Mouse (Mus musculus): ENCODE measurements around the gene Ctns.

Ctns gene

DNA sequence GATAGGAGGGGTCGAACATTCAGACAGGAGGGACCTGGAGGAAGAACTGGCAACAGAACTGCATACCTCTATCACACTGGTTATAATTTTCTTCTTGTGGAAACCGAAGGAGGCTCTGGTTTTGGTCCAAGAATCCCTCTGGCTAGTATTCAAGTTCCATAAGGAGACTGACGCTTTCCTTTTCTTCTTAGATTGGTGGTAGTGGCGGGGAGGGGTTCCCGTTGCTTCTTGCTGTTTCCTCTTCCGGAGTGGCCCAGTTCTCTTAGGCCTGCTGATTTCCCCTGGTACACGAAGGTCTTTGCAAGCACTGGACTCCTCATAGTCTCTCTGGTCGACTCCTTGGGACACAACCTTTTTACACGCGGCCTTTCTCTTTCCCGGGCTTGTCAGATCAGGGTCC, 61.7 kb downstream of the Ctns start:
- peak; percentile 38 for DNase-seq

DNA sequence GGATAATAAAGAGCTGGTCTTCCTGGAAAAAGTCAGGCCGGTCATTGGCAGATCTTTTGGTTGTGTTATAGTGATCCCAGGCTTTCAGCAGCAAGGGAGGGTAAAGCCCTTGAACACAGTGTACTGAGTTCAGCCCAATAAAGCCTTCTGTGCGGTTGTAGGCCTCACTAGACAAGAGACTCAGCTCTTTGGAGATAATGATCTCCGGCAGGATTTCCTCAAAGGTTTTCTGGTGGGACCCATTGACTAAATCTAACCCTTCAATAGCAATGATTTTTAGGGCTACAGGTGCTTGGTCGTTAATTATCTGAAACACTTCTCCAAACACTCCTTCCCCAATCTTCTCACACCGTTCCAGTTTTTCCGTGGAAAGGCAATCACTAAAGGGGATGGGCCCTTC, 62.3 kb downstream of the Ctns start:
- peak; percentile 19 for DNase-seq

DNA sequence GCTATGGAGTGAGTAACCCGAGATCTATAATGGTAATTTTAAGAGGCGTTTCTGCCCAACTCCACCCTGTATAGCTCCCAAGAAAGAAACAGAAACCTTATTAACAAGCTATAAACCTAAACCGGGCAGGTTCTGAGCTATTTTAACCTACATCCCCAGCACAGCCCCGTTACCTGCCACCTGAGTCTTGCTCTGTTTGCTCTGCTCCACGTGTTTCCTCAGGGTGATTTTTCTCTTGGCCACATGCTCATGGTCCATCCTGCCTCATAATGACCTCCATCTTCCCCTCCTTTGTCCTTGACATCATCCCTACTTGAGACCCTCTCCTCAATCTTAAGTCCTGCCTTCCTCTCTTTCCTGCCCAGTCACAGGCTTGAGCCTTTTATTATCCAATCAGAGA, 64.6 kb downstream of the Ctns start:
- no peak for DNase-seq

All from thymus, postnatal 14 days (tissue).